Mouse (Mus musculus) embryonic facial prominence, embryonic 11.5 days (tissue): Measurements from ENCODE around the gene Saysd1. TPM values are rescaled to one million over a fixed set of nuclear protein-coding genes. Genes with fewer than 3 reads are reported as not detected.

Experiments
- ATAC-seq: fragments of 200-750 bp; cut with Nextera tagmentation; replicated peaks from 2 replicates; pipeline ENCODE4 v1.8.0; 2017; ENCODE audit warnings: low read depth; ENCODE audit not compliant: insufficient number of reproducible peaks, low FRiP score, low TSS enrichment
- DNase-seq: peaks from one replicate; pipeline ENCODE4 v3.0.0-alpha.2; 2015; ENCODE audit warnings: low spot score
- H3K27ac ChIP-seq: fragments of 300-500 bp; sonication (generic); replicated peaks from 2 replicates; pipeline ENCODE4 v1.5.1; 2014; ENCODE audit warnings: mild to moderate bottlenecking, low read depth, low read length, control low read depth
- H3K27me3 ChIP-seq: fragments of 300-500 bp; sonication (generic); 2 replicates; pipeline ENCODE4 v1.6.1; 2014; ENCODE audit warnings: mild to moderate bottlenecking, low read length, moderate library complexity, mixed read lengths; ENCODE audit not compliant: control insufficient read depth, insufficient read depth
- H3K36me3 ChIP-seq: fragments of 300-500 bp; sonication (generic); replicated peaks from 2 replicates; pipeline ENCODE4 v1.6.1; 2014; ENCODE audit warnings: low read depth, mild to moderate bottlenecking, low read length, moderate library complexity, mixed read lengths; ENCODE audit not compliant: control insufficient read depth, insufficient read depth
- H3K4me1 ChIP-seq: fragments of 300-500 bp; sonication (generic); 2 replicates; pipeline ENCODE4 v1.6.1; 2014; ENCODE audit warnings: low read length, mixed read lengths; ENCODE audit not compliant: control insufficient read depth, insufficient read depth
- H3K4me2 ChIP-seq: fragments of 300-500 bp; sonication (generic); 2 replicates; pipeline ENCODE4 v1.6.1; 2014; ENCODE audit warnings: low read depth, mild to moderate bottlenecking, control low read depth, low read length, moderate library complexity
- H3K4me3 ChIP-seq: fragments of 300-500 bp; sonication (generic); 2 replicates; pipeline ENCODE4 v1.5.1; 2014; ENCODE audit warnings: low read depth, low read length, control low read depth
- H3K9ac ChIP-seq: fragments of 300-500 bp; sonication (generic); replicated peaks from 2 replicates; pipeline ENCODE4 v1.6.1; 2014; ENCODE audit warnings: mild to moderate bottlenecking, control low read depth, low read length
- H3K9me3 ChIP-seq: fragments of 300-500 bp; sonication (generic); replicated peaks from 2 replicates; pipeline ENCODE4 v1.6.1; 2016; ENCODE audit warnings: mild to moderate bottlenecking, low read length, inconsistent platforms, mixed read lengths; ENCODE audit not compliant: control insufficient read depth
- WGBS: fragments of 180-500 bp; shearing (Covaris S2); extraction: QIAGEN DNeasy Blood & Tissue Kit; methylation state at CpG from one replicate; pipeline ENCODE4 v1.1.7; 2014; 5-methylcytosine and 5-hydroxymethylcytosine counted together
- polyA plus RNA-seq: library from polyadenylated mRNA; unstranded; fragments of >200 nt; fragmentation: Nextera tagmentation; extraction: Ambion mirVana; gene quantifications from 2 replicates; pipeline ENCODE4 v1.2.1, GENCODE M21; 2014

The Saysd1 gene
- polyA plus RNA-seq, 1 experiment from 2014 or later, result 10.1 TPM

DNA sequence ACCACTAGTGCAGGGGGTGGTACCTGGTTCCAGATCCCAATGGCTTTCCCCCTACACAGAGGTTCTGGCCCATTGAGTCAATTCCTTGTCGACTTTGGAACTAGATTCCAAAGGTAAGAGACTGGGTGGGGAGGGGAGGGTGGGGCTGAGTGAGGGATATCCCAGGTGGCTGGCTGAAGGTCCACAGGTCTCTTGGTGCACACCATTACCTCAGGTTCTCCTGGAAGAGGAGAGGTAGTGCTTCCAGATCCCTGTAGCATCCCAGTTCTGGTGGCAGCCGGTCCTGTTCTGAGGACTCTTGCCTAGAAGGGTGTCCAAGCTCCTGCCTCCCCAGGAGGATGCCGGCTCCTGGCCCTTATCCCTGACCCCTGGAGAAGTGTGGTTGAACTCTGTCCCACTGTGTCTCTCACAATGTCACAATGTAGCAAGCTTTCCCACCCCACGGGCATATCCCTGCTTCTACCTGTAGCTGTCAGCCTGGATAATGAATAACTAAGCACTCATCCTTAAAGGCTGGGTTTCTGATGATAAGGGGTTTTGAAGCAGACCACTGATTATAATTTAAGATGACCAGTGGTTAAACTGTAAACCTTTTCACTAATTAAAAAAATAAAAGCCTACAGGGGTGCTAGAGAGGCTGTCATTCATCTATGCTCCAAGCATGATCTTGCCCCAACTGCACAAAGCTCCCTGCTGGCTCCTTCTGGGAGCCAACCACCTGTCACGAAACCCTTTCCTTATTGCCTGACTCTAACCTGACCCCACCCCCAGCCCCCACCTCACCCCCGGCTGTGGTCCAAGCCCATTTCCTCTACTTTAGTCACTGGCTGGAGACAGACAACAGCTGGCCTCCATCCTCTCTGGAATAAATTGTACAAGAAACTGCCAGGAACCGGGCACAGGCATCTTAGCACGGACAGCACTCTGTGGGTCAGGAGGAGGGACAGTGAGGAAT, 20.7 kb upstream of the Saysd1 start:
- WGBS, result 70% methylated on average over 8 of the region's 8 CpGs
- Histone ChIP-seq H3K9ac (no peak overlapping the region), H3K27ac (no peak overlapping the region), H3K4me3 (no peak overlapping the region), H3K9me3 (no peaks in the 10 kb centered on the region), H3K4me2 (no peak overlapping the region), H3K36me3 (no peaks in the 10 kb centered on the region), H3K4me1 (peaks cover 6% of the 10 kb centered on the region; the same call in 1 of the 2 replicates), H3K27me3 (no peaks in the 10 kb centered on the region)
- no peak for DNase-seq
- ATAC-seq, result no peak

DNA sequence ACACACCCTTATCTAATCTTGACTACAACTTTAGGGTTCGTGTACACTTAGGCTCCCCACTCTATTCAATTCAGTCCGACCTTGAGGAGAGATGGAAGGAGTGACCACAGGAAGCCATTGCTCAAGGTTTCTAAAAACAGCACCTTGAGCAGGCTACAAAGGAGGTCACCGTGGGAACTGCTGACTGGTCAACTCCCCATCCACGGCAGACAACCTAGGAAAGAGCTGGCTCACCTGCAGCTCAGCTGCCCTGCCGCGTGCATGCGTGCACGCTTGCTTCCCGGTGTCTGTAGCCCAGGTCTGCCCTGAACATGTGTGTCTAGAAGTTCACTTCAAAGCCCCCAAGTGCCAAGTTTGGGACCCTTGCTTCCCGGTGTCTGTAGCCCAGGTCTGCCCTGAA, 19.3 kb upstream of the Saysd1 start:
- H3K36me3 ChIP-seq, result no peaks in the 10 kb centered on the region
- 89% methylated on average over 10 of the region's 10 CpGs for WGBS
- no peak overlapping the region for H3K4me2 ChIP-seq
- no peak overlapping the region for H3K9ac ChIP-seq
- ATAC-seq (no peak), DNase-seq (no peak)
- no peak overlapping the region for H3K4me3 ChIP-seq
- H3K27ac ChIP-seq, result no peak overlapping the region
- no peaks in the 10 kb centered on the region for H3K9me3 ChIP-seq
- no peaks in the 10 kb centered on the region for H3K27me3 ChIP-seq
- peaks cover 2% of the 10 kb centered on the region; the same call in 1 of the 2 replicates for H3K4me1 ChIP-seq

DNA sequence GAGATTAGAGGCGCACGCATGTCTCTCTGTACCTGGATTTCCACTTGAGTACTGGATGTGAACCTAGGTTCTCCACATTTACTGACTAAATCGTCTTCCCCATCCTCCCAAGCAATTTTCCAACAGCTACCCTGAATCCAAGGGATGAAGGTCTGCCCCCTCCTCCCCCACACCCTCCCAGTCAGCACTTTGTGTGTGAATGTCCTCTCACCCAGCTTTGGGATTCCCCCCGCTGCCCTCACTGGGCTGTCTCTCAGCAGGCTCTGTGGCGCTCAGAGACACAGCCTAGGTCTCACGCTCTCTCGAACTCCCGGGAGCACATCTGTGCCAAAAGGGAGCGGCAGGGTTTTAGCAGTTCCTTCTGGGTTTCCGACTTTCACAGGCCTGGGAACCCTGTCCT, 17.4 kb upstream of the Saysd1 start:
- no peaks in the 10 kb centered on the region for H3K36me3 ChIP-seq
- no peak overlapping the region for H3K4me3 ChIP-seq
- ATAC-seq, result no peak
- H3K4me2 ChIP-seq, result no peak overlapping the region
- WGBS, result 56% methylated on average over 10 of the region's 10 CpGs
- H3K27ac ChIP-seq, result no peak overlapping the region
- DNase-seq, result no peak
- H3K9me3 ChIP-seq, result no peaks in the 10 kb centered on the region
- H3K4me1 ChIP-seq, result peaks cover 2% of the 10 kb centered on the region; the same call in 1 of the 2 replicates
- H3K27me3 ChIP-seq, result no peaks in the 10 kb centered on the region
- H3K9ac ChIP-seq, result no peak overlapping the region

DNA sequence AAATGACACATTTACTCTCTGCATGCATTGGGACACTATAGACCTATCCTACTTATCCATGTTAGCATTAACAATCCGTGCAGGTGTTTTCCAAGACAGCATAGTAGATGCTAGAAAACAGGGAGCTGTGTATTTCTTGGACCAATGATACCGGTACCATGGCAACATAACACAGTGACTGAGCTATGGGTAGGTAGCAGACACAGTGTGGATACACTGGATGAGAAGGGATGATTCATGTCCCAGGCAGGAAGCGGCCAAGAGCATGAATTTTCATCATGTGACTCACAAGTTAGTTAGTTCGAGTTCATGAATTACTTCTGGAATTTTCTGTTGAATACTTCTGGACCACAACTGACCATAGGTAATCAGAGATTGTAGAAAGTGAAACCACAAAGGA, 16.6 kb upstream of the Saysd1 start:
- H3K9ac ChIP-seq, result no peak overlapping the region
- no peaks in the 10 kb centered on the region for H3K36me3 ChIP-seq
- H3K27ac ChIP-seq, result no peak overlapping the region
- 91% methylated on average over 4 of the region's 4 CpGs for WGBS
- DNase-seq, result no peak
- no peak for ATAC-seq
- H3K9me3 ChIP-seq, result no peaks in the 10 kb centered on the region
- peaks cover 2% of the 10 kb centered on the region; the same call in 1 of the 2 replicates for H3K4me1 ChIP-seq
- no peak overlapping the region for H3K4me2 ChIP-seq
- H3K27me3 ChIP-seq, result no peaks in the 10 kb centered on the region
- H3K4me3 ChIP-seq, result no peak overlapping the region

DNA sequence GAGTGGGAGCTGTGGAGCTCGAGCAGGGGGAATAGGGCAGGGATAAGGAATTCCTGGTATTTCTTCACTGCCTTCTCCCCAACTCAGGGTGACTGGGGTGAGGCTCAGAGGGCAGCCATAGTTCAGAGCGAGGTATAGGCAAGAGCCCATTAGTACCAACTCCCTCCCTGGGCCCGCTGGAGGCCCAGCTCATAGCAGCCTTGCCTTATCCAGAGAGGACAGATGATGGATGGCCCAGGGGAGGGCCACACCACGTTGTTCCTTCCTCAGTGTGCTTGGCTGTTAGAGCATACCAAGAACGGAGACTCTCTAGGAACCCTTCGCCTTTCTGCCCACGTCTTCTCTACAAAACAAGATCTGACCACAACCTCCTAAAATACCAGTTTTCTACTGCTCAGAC, 15.9 kb upstream of the Saysd1 start:
- H3K27ac ChIP-seq, result no peak overlapping the region
- H3K36me3 ChIP-seq, result no peaks in the 10 kb centered on the region
- no peaks in the 10 kb centered on the region for H3K27me3 ChIP-seq
- H3K9me3 ChIP-seq, result no peaks in the 10 kb centered on the region
- H3K9ac ChIP-seq, result no peak overlapping the region
- no peak overlapping the region for H3K4me3 ChIP-seq
- no peak for DNase-seq
- H3K4me2 ChIP-seq, result no peak overlapping the region
- WGBS, result 63% methylated on average over 7 of the region's 7 CpGs
- H3K4me1 ChIP-seq, result peaks cover 2% of the 10 kb centered on the region; the same call in 1 of the 2 replicates
- ATAC-seq, result no peak

DNA sequence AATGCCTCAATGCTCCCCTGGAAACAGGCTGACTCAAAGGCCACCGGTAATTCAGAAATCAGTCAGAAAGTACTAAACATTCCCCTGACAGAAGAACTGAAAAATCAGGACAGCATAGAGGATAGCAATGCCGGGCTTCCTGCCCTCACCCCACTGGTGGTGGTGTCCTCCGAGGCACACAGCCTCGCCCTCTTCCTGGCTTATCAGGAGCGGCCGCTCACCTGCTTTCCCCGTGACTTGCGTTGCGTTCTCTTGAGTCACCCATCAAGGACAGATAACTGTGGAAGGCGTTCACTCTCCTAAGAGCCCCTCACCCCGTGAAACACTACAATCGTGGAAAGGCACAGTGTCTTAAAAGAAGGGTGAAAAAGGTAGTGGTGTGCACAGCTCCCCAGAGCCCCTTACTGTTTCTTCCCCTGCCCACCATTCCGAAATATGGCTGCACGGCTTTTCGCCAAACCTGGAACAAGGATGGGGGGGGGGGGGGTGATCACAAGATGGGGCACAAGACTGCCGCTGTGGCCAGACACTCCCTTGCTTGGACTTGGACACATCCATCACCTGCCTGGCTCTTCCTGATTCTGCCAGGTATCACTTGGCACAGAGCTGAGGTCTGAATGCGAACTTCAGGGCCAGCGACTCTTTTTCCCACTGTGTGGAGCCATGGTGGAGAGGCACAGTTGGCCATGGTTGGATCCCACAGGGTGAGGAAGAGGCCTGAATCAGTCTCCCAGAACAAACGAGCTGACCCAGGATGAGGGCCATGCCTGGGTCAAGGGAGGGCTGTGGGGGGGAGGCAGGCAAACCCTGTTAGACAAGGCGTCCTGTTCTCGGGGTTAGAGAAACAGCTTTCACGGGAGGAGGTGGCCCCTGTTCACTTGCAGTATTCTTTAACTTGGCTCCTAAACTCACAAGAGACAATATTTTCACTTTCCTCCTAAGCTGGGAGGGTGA, 11.1 kb upstream of the Saysd1 start:
- no peak overlapping the region for H3K27ac ChIP-seq
- no peaks in the 10 kb centered on the region for H3K36me3 ChIP-seq
- H3K9me3 ChIP-seq, result no peaks in the 10 kb centered on the region
- H3K27me3 ChIP-seq, result no peaks in the 10 kb centered on the region
- no peak for ATAC-seq
- H3K4me3 ChIP-seq, result no peak overlapping the region
- H3K4me2 ChIP-seq, result no peak overlapping the region
- peaks cover 1% of the 10 kb centered on the region; the same call in 1 of the 2 replicates for H3K4me1 ChIP-seq
- DNase-seq, result no peak
- no peak overlapping the region for H3K9ac ChIP-seq
- 90% methylated on average over 22 of the region's 22 CpGs for WGBS

DNA sequence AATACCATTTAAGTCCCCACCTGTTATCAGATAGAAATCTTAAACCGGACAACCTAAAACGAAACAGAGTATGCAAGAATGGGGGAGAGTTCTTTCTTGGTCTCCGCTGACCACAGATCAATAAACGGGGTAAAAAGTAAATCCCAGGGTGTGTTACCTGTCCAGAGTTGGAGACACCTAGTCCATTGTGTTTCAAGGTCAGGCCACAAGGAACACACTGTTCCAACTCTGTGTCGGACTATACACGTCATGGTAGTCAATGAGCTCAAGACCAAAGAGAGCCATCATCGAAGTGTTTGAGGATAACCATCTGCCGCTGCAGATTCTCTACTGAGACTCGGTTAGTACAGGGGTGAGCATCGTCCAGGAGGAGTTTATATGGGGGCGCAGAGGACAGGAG, 10.2 kb upstream of the Saysd1 start:
- 93% methylated on average over 11 of the region's 11 CpGs for WGBS
- H3K27ac ChIP-seq, result no peak overlapping the region
- no peak overlapping the region for H3K4me2 ChIP-seq
- no peaks in the 10 kb centered on the region for H3K4me1 ChIP-seq
- DNase-seq, result no peak
- no peak overlapping the region for H3K4me3 ChIP-seq
- no peak for ATAC-seq
- H3K36me3 ChIP-seq, result no peaks in the 10 kb centered on the region
- no peaks in the 10 kb centered on the region for H3K9me3 ChIP-seq
- no peaks in the 10 kb centered on the region for H3K27me3 ChIP-seq
- H3K9ac ChIP-seq, result no peak overlapping the region
